Mouse (Mus musculus) neural tube, embryonic 10.5 days (tissue): ENCODE data around the gene Rims4.

Experiments
- DNase-seq: peaks from one replicate; pipeline ENCODE4 v3.0.0-alpha.2; 2017; ENCODE audit warnings: low spot score; ENCODE audit errors: extremely low spot score

The Rims4 gene

DNA sequence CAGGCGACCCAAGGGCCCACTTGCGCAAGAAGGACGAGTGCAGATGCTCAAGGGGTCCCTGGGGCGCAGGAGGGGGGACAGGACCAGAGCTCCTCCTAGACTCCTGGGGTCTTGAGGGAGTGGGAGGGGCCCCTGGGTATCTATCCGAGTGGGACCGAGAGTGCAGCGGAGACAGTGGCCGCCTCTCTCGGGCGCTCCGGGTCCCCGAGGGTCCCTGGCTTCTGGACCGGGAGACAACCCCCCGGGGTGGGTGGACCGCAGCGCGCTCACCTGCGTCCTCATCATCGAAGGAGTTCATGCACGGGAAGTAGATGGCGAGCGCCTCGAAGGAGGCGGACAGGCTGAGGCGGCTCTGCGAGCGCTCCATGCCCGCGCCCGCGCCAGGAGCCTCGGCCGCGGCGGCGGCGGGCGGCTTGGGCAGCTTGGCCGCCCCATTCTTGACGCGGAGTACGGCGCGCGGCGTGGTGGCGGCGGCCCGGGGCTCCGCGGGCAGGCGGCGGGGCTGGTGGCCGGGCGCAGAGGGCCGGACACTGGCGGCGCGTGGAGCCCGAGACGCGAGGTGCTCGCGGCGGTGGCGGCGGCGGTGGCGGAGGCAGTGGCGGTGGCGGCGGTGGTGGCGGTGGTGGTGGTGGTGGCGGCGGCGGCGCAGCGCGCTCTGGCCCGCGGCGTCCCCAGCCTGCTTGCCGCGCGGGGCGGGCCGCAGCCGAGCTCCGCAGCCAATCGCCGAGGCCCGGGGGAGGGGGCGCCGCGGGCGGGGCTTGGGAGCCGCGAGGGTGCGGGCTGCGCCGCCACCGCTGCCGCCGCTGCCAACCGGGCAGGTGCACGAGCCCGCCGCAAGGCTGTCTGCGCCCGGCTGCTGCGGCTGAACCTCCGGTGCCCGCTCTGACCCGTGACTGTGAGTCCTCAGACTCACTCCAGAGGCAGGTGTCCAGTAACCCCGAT lies at the start of gene Rims4:
TSS of gene Rims4 (minus strand) at position 367 of the 942 bp plus-strand sequence.
- DNase-seq = peak; percentile 57

DNA sequence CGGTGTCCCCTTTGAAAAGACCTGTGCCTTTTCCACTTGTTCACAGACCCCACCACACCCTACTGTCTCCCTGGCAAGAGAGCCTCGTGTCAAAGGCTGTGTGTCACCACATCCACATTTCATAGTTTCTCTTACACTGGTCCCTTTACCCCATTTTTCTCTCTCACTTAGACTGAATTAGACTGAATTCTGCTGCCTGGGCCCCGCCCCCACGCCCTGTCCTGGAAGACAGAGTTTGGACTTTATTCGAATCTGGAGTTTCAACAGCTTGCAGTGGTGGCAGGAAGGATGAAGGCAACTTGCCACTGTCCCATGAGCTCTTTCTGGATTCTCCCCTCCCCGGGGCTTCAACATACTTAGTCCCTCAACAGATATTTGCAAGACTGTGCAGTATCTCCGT lies 47.2 kb upstream of the Rims4 start:
- no peak for DNase-seq

DNA sequence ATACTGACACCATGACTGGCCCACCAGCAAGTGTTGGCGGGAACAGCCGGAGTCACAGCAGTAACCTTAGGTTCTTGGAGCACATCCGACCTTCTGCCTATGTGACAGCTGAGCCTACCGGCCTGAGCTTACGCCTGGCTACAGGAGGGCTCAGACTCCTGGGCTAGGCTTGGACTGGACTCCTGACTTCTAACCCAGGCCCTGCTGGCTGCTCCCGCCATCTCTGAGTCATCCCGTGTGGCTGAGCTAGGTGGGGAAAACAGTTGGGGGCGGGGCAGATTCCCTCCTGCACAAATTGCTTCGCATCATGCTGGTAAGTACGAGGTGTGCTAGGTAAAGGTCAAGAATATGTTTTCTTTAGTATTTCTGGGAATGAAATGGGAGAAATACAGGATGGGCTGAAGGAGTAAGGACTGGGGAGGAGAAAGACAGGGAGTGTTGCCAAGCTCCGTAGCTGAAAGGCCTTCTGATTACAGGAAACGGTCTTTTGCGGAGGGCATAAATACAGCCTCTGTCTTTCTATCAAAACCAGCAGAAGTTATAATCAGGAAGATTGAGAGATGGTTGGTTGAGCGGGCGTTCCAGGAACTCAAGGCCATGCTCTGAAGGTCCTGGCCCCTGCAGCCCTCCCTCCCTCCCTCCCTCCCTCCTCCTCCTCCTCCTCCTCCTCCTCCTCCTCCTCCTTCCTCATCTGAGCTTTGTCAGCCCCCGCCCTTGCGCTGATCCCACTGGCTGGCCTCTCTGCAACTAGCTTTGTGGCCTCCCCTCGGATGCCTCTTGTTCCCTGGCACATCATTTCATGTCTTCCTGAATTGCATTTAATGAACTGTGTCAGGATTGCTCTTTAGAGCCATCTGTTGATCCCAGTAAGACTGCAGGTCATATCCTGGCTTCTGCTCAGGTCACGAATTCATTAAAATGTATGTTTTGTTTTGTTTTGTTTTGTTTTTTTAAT lies 46.4 kb upstream of the Rims4 start:
- no peak for DNase-seq

DNA sequence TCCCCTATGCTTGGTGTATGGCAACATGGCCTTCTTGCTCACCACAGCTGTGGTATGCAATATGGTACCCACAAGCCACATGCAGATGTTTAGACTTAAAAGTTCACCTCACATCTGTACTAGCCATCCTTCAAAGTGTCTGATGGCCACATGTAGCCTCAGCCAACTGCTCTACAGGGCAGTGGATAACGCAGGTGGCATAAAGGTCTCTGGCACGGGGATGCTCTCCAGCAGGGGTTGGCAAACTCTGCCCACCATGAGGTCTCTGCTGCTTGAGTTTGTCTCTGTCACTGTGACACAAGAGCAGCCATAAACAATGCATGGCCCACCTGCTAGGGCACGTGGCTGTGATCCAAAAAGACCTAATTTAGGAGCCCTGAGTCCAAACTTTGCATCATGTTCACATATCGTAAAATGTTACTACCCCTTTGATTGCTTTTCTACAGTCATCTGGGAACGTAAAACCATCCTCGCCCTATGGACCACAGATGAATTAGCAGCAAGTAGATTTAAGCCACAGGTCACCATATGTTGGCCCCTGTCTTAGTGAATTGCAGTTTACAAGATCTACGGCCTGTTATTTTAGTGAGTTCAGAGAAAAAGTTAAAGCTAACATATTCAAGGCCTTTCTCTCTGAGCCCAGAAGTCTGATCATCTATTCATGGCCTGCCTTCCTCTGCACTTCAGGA lies 35.3 kb upstream of the Rims4 start:
- DNase-seq = no peak

DNA sequence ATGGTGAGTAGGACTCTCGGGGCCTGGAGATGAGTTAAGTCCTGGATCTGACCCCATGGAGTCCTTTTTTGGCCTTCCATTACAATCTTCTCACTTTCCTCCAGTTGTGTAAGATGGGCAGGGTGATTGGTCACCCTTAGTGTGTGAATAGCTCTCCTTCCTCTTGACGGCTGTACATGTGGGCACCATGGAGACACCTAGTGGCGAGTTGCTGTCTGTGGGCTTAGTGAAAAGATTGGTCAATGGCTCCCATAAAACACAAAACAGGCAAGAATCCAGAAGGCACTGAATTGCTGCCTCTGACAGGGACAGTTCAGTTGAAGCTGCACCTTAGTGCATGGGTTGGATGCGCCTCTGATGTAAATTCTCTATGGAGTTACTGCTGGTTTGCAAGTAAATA lies 33.3 kb upstream of the Rims4 start:
- DNase-seq = no peak

DNA sequence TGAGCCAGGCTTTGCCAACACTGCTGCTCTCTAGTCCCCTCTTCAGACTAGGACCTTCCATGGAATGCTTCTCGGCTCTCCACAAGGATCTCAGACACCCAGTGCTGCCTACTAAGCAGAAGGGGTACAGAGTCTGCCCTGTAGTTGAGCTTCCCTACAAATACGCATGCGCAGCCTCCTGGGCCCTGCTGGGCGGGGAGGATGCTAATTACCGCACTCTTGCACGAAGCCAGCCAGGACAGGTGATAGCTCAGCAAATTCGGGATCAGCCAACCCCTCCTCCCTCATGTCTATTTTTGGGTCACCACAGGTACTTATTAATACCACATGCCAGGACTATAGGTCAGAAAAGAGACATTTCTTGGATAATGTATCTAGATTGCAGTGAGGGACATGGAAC lies 29.5 kb upstream of the Rims4 start:
- DNase-seq = no peak

DNA sequence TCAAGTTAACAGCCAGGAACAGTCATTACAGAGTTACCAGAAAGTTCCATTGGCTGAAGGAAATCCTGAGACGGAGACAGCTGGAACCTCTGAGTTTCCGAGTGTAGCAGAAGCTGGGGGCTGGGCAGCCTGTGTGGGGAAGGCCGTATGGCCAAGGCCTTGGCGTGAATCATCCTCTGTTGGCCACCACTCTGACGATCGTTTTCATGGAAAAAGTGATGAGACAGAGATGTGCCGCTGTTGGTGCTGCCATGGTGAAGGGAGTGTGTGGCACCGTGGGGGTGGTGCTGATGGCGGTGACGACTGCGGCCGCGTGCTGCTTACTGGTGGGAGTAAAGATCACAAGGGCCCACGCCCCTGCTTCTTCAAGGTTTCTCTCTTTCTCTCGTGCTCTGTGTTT lies 27.7 kb upstream of the Rims4 start:
- no peak for DNase-seq

DNA sequence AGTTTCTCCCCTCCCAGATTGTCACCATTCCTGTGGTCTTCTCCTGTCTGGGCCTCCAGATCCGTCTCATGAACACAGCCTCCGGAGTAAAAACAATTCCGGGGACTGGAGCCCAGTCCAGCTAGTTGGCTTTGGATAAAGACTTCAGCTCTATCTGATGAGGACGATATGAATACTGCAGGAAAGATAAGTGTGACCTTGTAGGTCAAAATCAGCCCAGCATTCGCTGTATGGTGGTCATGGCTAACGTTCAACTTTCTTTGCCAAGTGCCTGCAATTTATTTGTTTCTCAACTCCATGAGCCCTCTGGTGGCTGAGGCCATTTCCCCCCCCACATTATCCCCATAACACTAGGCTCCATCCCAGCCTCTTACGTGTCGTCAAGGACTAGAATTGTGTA lies 26.0 kb upstream of the Rims4 start:
- no peak for DNase-seq

DNA sequence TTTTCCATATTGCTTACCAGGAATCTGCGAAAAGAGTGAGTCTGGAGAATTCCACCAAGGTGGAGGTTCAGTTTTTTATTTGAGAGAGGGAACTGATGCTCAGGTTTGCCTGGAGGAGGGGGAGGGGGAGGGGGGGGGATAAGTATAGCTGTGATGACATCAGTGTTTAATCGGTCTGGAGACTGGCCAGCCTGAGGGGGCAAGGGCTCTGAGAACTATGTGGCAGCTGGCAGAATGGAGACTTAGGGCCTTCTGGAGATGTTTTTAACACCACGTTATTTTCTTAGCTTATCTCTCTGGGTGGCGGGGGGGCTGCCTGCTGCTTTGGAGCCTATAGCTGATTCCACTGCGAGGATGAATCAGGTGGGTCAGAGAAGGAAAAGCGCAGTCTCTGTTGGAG lies 24.6 kb upstream of the Rims4 start:
- no peak for DNase-seq

DNA sequence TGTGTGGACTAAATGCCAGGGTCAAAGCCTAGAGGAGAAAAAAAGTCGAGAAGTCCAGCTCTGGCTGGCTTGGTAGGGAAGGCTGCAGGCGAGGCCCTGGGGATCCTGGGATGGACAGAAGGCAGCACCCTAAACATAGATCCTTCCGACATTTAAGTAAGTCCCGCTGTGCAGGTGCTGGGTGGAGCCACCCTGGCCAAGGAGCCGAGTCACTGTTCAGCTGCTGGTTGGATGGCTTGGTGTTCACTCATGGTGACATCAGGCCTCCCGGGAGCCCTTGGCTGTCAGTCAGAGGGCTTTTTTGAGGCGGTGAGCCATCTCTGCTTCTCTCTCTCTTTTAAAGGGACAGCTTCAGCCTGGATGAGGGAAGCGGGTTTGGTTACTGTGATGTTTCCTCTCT lies 21.0 kb upstream of the Rims4 start:
- no peak for DNase-seq

DNA sequence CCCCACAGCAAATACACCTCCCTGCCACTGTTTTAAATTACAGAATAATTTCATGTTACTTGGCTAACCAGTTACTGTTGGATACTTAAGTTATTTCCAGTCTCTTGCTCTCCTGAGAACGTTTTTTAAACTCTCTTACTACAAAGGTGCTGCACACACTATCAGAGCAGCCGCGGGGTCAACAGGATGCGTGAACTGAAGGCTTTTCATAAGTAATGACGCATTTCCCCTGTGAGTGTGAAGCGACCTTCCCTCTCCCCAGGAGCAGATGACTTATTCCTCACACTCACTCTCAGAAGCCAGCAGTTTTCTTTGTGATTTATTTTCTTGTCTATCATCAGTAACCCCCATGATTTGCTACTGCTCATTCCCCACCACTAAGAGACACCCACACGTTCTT lies 13.7 kb upstream of the Rims4 start:
- no peak for DNase-seq

DNA sequence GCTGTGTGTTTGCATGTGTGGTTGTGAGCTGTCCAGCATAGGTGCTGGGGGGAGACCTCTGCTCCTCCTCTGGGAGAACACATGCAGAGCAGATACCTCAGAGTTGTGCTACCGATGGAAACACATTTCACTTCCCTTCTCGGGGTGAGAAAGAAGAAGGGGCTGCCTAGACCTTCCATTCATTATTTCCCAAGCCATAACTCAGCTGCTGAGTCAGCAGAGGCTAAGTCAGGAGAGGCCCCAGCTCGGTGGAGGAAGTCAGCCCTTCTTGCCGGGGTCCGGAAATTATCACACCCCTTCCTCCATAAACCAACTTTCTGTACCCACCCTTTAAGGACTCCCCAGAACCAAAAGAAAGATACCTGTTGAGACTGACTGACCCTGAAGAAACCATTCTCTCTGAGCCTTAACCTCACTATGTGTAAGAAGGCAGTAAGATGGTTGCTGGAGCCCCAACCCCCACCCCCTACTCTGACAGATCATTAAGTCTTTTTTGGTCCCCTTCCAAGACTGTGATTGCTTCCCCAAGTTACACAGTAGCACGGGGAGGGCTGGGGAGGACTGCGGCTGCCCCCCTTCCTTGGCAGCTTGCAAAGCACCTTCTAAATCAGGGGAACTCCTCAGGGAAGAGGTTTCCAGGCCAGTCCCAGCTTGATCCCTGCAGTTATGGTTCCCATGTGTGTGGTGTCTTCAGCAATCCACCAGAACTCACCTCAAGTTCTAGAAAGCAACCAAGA lies 10.1 kb upstream of the Rims4 start:
- DNase-seq = no peak

DNA sequence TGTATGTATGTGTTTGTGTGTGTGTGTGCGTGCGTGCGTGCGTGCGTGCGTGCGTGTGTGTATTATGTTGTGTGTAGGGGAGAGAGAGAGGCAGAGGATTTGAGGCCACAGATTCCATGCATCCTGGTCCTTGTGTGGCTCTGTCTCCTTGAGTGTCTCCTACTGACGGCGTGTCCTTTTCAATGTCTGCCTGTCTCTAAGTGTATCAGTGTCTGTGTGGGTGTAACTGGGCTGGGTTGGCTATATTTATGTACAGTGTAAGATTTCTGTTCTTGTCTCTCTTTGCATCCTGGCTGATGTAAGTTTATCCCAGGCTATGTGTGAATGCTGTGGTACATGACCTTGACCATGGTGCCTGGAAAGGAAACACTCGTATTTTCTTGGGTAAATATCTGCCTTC lies 6.6 kb upstream of the Rims4 start:
- no peak for DNase-seq

DNA sequence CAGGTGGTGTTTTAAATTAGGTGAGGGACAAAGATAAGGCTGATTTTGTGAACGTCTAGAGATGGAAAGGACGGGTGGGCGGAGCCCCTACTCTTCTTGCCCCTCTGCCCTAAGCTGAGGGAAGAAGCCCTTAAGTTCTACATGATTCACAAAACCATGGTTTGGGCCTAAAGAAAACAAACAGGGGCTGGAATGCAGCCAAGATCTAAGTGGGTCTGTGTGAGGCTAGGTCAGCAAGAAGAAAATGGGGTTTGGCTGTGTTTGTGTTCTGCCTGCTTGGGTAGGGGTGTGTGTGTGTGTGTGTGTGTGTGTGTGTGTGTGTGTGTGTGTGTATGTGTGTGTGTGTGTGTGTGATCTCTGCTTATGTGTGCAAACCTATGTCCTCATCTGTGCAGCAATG lies 6.0 kb upstream of the Rims4 start:
- DNase-seq = no peak

DNA sequence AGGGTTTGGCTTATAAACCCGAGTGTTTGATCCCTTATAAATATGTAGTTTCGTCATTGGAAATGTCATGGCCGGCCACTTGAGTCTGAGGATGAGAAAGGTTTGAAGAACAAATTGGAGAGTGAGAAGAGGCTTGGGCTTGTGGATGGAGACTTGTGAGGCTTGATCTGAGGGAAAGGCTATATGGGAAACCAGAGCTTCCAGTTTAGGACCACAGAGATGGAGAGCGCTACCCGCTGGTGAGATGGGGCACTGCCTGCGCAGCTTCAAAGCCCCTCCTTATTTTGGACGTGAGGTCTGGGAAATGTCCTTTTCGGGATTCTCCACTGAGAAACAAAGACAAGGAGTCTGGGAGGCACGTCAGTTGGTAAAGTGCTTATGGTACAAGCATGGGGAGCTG lies 4.6 kb upstream of the Rims4 start:
- no peak for DNase-seq

DNA sequence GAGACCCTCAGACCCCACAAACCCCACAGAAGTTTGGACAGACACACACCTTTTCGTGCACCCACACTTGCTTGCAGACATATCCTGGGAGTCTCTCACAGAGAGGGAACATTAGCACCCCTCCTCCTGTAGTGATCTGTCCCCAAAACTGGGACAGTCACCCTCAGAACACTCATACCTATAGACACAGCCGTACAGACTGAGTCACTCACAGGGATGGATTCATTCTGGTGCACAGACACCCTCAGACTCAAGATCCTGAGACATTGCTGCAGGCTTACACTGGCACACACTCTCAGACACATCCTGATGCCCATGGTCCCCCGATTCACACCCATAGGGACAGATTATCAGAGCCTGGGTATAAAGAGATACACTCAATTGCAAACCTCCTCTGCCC lies 1.1 kb upstream of the Rims4 start:
- DNase-seq = no peak

DNA sequence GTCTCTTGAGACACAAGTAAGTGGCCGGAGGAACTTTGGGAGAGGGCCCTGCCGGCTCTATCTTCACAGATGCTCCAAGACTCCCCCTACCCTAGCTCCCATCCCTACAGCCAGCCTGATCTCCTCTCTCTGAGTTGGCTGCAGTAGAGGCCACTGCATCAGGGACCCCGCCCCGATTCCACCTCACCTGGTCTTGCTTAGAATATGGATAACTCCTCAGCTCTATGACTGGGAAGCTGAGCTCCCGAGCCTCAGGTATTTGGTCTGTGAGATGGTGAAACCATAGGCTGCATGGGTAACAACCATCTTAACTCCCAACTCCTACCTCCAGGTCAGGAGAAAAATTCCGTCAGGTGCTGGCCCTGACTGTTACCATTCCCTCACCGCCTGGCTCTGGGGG lies 1.8 kb downstream of the Rims4 start:
- no peak for DNase-seq

DNA sequence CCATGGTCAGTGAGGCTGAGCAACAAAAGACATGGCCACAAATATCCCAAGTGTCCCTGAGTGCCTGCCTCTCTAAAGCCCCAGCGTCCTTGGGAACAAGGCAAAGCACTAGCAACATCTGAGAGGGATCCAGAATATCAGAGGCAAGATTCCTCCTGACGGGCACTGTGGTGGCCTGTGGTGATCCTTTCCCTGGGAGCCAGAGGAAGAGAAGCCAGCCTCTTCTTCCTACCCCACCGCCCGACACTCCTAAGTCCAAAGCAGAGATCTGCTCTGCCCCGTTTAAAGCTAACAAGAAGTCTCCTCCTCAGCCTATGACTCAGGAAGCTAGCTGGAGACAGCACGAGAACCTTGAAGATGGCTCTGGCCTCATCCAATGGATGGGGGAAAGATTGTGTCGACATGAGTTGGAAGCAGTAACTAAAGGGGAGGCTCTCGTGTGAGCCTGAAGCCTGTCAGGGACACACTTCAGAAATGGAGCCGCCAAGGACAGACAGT lies 3.1 kb downstream of the Rims4 start:
- no peak for DNase-seq

DNA sequence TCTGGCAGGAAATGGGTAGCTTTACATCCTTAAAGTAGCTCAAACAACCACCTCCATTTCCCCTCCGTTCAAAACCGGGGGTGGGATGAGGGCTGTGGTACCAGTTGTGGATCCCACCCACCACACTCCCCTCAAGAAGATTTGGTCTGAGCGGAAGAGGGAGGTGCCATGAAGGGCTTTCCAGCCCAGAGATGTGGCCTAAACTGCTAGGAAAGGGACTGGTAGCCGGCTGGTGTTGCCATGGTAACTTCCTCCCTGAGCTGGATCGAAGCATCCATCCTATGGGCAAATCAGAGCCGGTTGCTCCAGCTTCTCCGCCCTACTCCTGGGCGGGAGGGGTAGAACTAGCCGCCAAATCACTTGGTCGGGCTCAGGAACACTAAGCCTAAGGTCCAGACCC lies 4.4 kb downstream of the Rims4 start:
- DNase-seq = peak; percentile 41

DNA sequence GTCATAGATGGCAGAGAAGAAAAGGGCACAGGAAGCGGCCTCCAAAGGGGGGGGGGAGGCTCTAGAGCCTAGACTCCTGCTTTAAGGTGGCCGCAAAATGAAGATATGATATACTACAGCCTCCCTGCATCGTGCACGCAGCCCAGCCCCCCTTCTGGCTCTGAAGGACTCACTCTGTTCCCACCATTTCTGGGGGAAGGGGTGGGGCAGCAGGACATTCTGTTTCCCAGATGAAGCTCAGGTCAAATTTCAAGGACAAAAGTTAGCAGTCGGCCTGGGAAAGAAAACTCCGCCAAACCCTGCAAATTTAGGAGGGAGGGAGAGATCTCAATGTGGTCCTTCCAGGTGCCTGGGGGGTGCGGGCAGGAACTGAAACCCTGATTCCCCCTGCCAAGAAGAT lies 4.8 kb downstream of the Rims4 start:
- DNase-seq = no peak
